Mouse (Mus musculus) left cerebral cortex, postnatal 36 days (tissue): Measurements from ENCODE around the gene Atf6b. TPM values are rescaled to one million over a fixed set of nuclear protein-coding genes. Genes with fewer than 3 reads are reported as not detected.

Experiments
- DNase-seq, 2 experiments: peaks; one replicate each; pipeline ENCODE4 v3.0.0; 2021 to 2022; ENCODE audit warnings: low spot score in 2 of 2, mixed read lengths in 1 of 2
- intact Hi-C: fragments of 180-260 bp; cut with DNase I; formaldehyde crosslinking; loops from one replicate; pipeline ENCODE4 v1.15.1; 2025
- total RNA-seq, 2 experiments: library from RNA; stranded (reverse); gene quantifications; 2 replicates each; pipeline ENCODE4 v1.2.3; 2021

Atf6b gene
- total RNA-seq, 2 experiments from 2014 or later: 63.9 to 66.4 TPM

DNA sequence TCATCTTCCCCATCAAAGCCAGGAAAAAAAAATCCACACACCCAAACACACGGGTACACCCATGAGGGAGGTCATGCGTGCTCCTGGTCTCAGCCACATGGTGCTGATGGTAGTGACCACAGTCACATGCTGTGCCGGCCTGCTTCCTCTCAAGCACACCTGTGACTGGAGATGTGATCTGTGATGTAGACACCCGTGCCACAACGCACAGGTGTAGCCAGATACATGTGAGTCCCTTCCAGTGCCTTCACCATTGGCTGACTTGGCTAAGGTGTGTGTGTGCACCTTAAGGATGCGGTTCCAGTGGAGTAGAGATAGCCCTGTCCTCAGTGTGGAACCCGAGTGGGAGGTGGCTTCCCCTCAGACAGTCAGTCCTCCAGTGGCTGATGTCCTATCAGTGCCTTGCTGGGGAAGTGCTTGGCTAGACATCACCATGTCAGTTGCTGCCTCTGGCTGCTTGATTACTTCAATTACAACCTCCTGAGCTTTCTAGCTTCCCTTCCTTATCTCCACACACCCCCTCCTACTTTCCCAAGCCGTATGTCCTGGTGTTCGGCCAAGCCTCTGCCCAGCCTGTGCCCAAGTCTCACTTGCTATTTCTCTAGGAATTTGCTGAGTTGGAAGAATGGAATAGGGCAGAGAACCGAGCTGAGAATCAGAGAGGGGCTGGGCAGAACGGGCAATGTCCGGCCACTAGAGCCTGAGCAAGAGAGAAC, 12.4 kb downstream of the Atf6b start:
- no peak for DNase-seq
- intact Hi-C loops: no loop called here

- no peak for DNase-seq
- intact Hi-C loops: no loop called here
Measured at GRCm38 (mm10) chr17:34659897-34660214, 12.9 kb downstream of the Atf6b start.

GRCm38 (mm10) chr17:34660259-34660820, 13.4 kb downstream of the Atf6b start:
- intact Hi-C loops: no loop called here
- DNase-seq: no peak

GRCm38 (mm10) chr17:34661121-34661591, 14.2 kb downstream of the Atf6b start:
- intact Hi-C loops: no loop called here
- no peak for DNase-seq

- no peak for DNase-seq
- intact Hi-C loops: no loop called here
Measured at GRCm38 (mm10) chr17:34662468-34662867, 15.5 kb downstream of the Atf6b start.

DNA sequence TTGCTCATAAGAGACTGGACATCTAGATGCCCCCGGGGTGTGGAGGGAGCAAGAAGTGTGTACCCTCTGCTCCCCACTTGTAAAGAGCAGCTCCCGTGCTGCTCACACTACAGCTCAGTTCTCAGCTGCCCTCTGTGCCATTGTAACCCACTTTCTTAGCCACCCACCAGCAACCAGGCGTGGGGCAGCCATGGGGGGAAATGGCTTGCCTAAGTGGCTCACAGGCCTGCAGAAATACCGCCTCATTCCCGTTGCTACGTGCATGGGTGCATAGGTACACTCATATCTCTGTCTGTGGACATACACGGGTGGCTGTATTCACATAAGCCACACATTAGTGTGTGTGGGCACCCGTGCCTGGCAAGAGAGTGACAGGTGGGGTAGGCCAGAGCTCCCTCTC, 16.0 kb downstream of the Atf6b start:
- no peak for DNase-seq
- intact Hi-C loops: no loop called here

- intact Hi-C loops: no loop called here
- DNase-seq: no peak
Measured at GRCm38 (mm10) chr17:34663558-34663957, 16.6 kb downstream of the Atf6b start.

- intact Hi-C loops: no loop called here
- no peak for DNase-seq
Measured at GRCm38 (mm10) chr17:34664472-34664871, 17.5 kb downstream of the Atf6b start.

- intact Hi-C loops: no loop called here
- DNase-seq: no peak
Measured at GRCm38 (mm10) chr17:34670235-34670634, 23.3 kb downstream of the Atf6b start, which contains the start of gene Tnxb. Gene Tnxb (plus strand): TSS chr17:34670535.

DNA sequence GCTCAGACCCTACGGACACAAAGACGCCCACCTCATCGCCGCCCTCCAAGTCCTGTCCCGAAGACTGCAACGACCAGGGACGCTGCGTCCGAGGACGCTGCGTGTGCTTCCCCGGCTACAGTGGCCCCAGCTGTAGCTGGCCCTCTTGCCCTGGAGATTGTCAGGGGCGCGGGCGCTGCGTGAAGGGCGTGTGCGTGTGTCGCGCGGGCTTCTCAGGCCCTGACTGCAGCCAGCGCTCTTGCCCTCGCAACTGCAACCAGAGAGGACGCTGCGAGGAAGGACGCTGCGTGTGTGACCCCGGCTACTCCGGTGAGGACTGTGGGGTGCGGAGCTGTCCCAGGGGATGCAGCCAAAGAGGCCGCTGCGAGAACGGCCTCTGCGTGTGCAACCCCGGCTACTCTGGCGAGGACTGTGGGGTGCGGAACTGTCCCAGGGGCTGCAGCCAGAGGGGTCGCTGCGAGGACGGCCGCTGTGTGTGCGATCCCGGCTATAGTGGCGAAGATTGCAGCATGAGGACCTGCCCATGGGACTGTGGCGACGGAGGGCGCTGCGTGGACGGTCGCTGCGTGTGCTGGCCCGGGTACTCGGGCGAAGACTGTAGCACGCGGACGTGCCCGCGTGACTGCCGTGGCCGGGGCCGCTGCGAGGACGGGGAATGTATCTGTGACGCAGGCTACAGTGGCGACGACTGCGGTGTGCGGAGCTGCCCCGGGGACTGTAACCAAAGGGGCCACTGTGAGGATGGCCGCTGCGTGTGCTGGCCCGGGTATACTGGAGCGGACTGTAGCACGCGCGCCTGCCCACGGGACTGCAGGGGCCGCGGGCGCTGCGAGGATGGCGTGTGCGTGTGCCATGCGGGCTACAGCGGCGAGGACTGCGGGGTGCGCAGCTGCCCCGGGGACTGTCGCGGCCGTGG, 24.5 kb downstream of the Atf6b start:
- DNase-seq: no peak
- intact Hi-C loops: no loop called here

DNA sequence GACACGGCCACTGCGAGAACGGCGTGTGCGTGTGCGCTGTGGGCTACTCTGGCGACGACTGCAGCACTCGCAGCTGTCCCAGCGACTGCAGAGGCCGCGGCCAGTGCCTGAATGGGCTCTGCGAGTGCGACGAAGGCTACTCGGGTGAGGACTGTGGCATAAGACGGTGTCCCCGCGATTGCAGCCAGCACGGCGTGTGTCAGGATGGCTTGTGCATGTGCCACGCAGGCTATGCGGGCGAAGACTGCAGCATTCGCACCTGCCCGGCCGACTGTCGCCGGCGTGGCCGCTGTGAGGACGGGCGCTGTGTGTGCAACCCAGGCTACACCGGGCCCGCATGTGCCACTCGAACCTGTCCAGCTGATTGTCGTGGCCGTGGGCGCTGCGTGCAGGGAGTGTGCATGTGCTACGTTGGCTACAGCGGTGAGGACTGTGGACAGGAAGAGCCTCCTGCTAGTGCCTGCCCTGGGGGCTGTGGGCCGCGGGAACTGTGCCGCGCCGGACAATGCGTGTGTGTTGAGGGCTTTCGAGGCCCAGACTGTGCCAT, 25.4 kb downstream of the Atf6b start:
- no peak for DNase-seq
- intact Hi-C loops: no loop called here

- intact Hi-C loops: no loop called here
- DNase-seq: no peak
Measured at GRCm38 (mm10) chr17:34673139-34673538, 26.2 kb downstream of the Atf6b start.

- no peak for DNase-seq
- intact Hi-C loops: no loop called here
Measured at GRCm38 (mm10) chr17:34674524-34675204, 27.7 kb downstream of the Atf6b start.

GRCm38 (mm10) chr17:34675205-34676092, 28.5 kb downstream of the Atf6b start:
- DNase-seq: no peak
- intact Hi-C loops: no loop called here

DNA sequence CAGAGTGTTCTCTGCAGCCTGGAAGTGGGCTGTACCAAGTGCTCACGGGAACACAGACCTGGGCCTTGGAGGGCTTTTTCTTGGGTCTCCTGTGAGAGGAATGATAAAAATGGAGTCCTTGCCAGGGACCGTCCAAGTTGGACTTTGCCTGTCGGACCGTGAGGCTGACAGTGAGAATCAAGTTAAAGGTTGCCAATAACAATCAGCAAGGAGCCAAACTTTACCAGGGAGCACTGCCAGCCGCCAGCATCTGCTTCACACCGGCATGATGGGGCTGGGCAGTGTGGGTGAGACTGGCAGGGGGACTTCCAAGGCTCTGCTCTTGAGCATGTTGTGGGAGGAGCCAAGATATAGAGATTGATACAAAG, 29.1 kb downstream of the Atf6b start:
- intact Hi-C loops: no loop called here
- no peak for DNase-seq

DNA sequence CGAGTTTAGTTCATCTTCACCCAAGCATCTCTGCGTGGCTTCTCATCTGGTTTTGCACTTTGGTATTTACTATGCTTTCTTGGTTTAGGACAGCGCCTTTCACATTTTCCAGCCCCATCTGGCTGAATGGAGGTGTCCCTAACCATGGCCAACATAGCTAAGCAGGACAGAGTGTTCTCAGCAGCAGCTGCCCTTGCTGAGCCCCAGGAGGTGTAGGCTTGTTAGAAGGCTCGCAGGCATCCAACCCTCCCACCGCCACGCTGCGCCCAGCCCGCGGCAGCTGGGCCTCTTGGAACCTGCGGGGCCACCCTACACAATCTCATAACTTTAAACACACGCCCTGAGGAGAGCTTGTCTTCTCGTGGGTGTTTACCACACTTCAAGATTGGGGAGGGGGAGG, 29.7 kb downstream of the Atf6b start:
- intact Hi-C loops: no loop called here
- DNase-seq: no peak

DNA sequence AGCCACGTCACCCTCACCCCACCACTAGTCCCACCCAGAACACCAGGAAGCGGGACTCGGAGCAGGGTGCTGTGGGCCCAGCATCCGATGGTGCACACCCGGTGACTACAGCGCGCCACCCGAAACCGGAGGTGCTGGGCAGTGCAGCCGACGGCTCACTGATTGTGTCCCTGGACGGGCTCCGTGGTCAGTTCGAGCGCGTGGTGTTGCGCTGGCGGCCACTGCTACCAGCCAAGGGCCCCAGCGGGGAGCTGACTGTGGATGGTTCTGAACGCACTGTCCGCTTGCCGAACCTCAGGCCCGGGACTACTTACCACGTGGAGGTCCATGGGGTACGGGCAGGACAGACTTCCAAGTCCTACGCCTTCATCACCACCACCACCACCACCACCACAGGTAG, 33.2 kb downstream of the Atf6b start:
- intact Hi-C loops: no loop called here

GRCm38 (mm10) chr17:34680621-34681020, 33.7 kb downstream of the Atf6b start:
- no peak for DNase-seq
- intact Hi-C loops: no loop called here

More for the DNA sequence above, 33.2 kb downstream of the Atf6b start:
- no peak for DNase-seq

DNA sequence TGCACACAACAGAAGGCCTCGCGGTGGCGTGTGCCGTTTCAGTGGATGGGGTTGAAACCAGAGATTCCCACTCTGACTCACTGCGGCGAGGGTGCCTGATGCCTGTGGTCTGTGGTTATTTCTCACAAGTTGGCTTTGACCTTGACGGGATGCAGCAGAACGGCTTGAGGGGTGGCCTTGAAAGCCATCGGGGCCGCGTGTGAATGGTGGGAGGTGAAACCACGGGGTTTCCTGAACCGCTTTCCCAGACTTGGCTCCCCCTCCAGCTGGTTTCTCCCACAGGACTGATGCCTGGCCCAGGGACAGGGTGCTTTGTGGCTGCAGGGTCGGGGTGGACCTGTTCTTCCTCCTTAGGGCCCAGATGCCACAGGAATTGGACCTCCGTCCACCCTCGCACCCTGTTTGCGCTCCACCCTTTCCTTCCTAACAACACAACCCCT, 34.2 kb downstream of the Atf6b start:
- intact Hi-C loops: no loop called here

More for the DNA sequence above, 34.2 kb downstream of the Atf6b start:
- no peak for DNase-seq
